Mouse (Mus musculus) urinary bladder, postnatal 25 days (tissue): ENCODE results near the gene Ldb2.

Experiments
- DNase-seq: peaks from one replicate; pipeline ENCODE4 v3.0.0; 2022; ENCODE audit warnings: low spot score

The Ldb2 gene

GRCm38 (mm10) chr5:44714508-44714907 is 85.0 kb downstream of the Ldb2 start:
- no peak for DNase-seq

GRCm38 (mm10) chr5:44713181-44713789 is 86.2 kb downstream of the Ldb2 start:
- DNase-seq = no peak

- no peak for DNase-seq
Measured at GRCm38 (mm10) chr5:44711211-44711610, 88.3 kb downstream of the Ldb2 start.

GRCm38 (mm10) chr5:44710132-44710871 is 89.2 kb downstream of the Ldb2 start:
- no peak for DNase-seq

- DNase-seq = no peak
Measured at GRCm38 (mm10) chr5:44709276-44709675, 90.2 kb downstream of the Ldb2 start.

- DNase-seq = no peak
Measured at GRCm38 (mm10) chr5:44707946-44708345, 91.5 kb downstream of the Ldb2 start.

- DNase-seq = no peak
Measured at GRCm38 (mm10) chr5:44706997-44707698, 92.3 kb downstream of the Ldb2 start.

- no peak for DNase-seq
Measured at GRCm38 (mm10) chr5:44697993-44698392, 101.5 kb downstream of the Ldb2 start.

- DNase-seq = no peak
Measured at GRCm38 (mm10) chr5:44696548-44696947, 102.9 kb downstream of the Ldb2 start.

- DNase-seq = no peak
Measured at GRCm38 (mm10) chr5:44693674-44694073, 105.8 kb downstream of the Ldb2 start.

GRCm38 (mm10) chr5:44686344-44686743 is 113.1 kb downstream of the Ldb2 start:
- no peak for DNase-seq

- no peak for DNase-seq
Measured at GRCm38 (mm10) chr5:44681054-44681638, 118.3 kb downstream of the Ldb2 start.

GRCm38 (mm10) chr5:44677814-44678213 is 121.7 kb downstream of the Ldb2 start:
- no peak for DNase-seq

GRCm38 (mm10) chr5:44676145-44676754 is 123.2 kb downstream of the Ldb2 start:
- DNase-seq = no peak

- no peak for DNase-seq
Measured at GRCm38 (mm10) chr5:44670336-44670735, 129.1 kb downstream of the Ldb2 start.

GRCm38 (mm10) chr5:44667907-44668306 is 131.6 kb downstream of the Ldb2 start:
- no peak for DNase-seq

GRCm38 (mm10) chr5:44667383-44667782 is 132.1 kb downstream of the Ldb2 start:
- DNase-seq = no peak

GRCm38 (mm10) chr5:44659651-44660050 is 139.8 kb downstream of the Ldb2 start:
- no peak for DNase-seq

- DNase-seq = no peak
Measured at GRCm38 (mm10) chr5:44656707-44657106, 142.8 kb downstream of the Ldb2 start.

- DNase-seq = no peak
Measured at GRCm38 (mm10) chr5:44654403-44654802, 145.1 kb downstream of the Ldb2 start.

GRCm38 (mm10) chr5:44646842-44647190 is 152.7 kb downstream of the Ldb2 start:
- DNase-seq = no peak
